In genomic region chr10:37457384-37457783, GRCm38 (mm10) we compare ENCODE assay signal across 19 mouse cellular contexts.
"Had no signal": no experiment of that assay in that cellular context is flagged by ENCODE, and none has a peak within 500 bp of the region (broad histone marks: within the 10 kb centered on the region; RNA-seq: fewer than 3 reads in every experiment).

No protein-coding gene starts in this region.

- H3K27ac ChIP-seq: limb, embryonic 13.5 days; liver, embryonic 14.5 days; macrophage; midbrain, embryonic 12.5 days; midbrain, embryonic 15.5 days; neural tube, embryonic 13.5 days had no signal

- H3K4me1 ChIP-seq: limb, embryonic 13.5 days; midbrain, embryonic 12.5 days; midbrain, embryonic 15.5 days; neural tube, embryonic 13.5 days had no signal

- DNase-seq: kidney, adult 2 months; kidney, postnatal 14 days; kidney, postnatal 4 days; left cerebral cortex, postnatal 4 days; liver, postnatal 0 days; lung, embryonic 14.5 days; retina, postnatal 1 day; right cerebral cortex, postnatal 25 days; spleen, adult 18-20 months; thymus, adult 18-20 months; thymus, postnatal 36 days had no signal

- H3K9me3 ChIP-seq: limb, embryonic 13.5 days; midbrain, embryonic 12.5 days; midbrain, embryonic 15.5 days; neural tube, embryonic 13.5 days had no signal

- ATAC-seq: intestine, postnatal 0 days; liver, postnatal 0 days; lung, postnatal 0 days; midbrain, embryonic 15.5 days had no signal

- H3K4me3 ChIP-seq: limb, embryonic 13.5 days; midbrain, embryonic 12.5 days; midbrain, embryonic 15.5 days; neural tube, embryonic 13.5 days had no signal

- H3K36me3 ChIP-seq: limb, embryonic 13.5 days; midbrain, embryonic 12.5 days; midbrain, embryonic 15.5 days; neural tube, embryonic 13.5 days had no signal

- H3K9ac ChIP-seq: limb, embryonic 13.5 days; liver, embryonic 14.5 days; liver, postnatal 0 days; lung, embryonic 14.5 days; midbrain, embryonic 12.5 days; midbrain, embryonic 15.5 days; neural tube, embryonic 13.5 days had no signal

- H3K4me2 ChIP-seq: limb, embryonic 13.5 days; lung, embryonic 14.5 days; midbrain, embryonic 12.5 days; midbrain, embryonic 15.5 days; neural tube, embryonic 13.5 days had no signal

- H3K27me3 ChIP-seq: limb, embryonic 13.5 days; midbrain, embryonic 12.5 days; midbrain, embryonic 15.5 days; neural tube, embryonic 13.5 days had no signal
